Mouse (Mus musculus): ENCODE data around the gene Odf3.
"Not testable (repeated sequence)": the region's sequence is repeated elsewhere in the genome, so short reads cannot be mapped to it uniquely, and the experiment has no call there.

The Odf3 gene

GRCm38 (mm10) chr7:140881696-140882468 lies 34.3 kb downstream of the Odf3 start, which contains the start of the genes Psmd13 and Sirt3:
TSS of gene Psmd13 (plus strand) at chr7:140881968.
TSS of gene Sirt3 (minus strand) at chr7:140882309.
- peak; percentile 95 for DNase-seq (ENCODE audit: low spot score)

GRCm38 (mm10) chr7:140882469-140882803 lies 34.8 kb downstream of the Odf3 start:
- no peak for DNase-seq (ENCODE audit: low spot score)

GRCm38 (mm10) chr7:140890636-140891035 lies 43.0 kb downstream of the Odf3 start:
- not testable (repeated sequence) for DNase-seq (ENCODE audit: low spot score)

GRCm38 (mm10) chr7:140894031-140894430 lies 46.4 kb downstream of the Odf3 start:
- DNase-seq (ENCODE audit: low spot score): no peak

- DNase-seq (ENCODE audit: low spot score): no peak
These were observed 47.0 kb downstream of the Odf3 start for GRCm38 (mm10) chr7:140894611-140895010.

DNA sequence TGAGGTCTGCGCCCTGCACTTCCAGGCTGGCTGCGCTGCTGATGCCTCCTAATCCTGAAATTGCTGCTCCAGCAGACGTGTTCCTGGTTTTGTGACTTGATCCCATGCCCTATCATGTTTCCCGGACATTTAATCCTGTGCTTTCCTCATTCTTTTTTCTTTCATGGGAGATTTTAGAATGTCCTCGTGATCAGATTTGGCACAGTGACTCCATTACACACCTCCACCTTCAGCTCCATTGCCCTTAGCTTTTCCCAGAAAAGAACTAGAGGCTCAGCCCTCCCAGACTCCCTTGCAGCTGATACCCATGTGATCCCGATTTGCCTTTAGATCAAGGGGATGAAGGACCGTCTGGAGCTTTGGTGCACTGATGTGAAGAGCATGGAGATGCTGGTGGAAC lies 50.3 kb downstream of the Odf3 start:
- DNase-seq (ENCODE audit: low spot score): no peak

- no peak for DNase-seq (ENCODE audit: low spot score)
These were observed 51.5 kb downstream of the Odf3 start for GRCm38 (mm10) chr7:140899121-140899520.

DNA sequence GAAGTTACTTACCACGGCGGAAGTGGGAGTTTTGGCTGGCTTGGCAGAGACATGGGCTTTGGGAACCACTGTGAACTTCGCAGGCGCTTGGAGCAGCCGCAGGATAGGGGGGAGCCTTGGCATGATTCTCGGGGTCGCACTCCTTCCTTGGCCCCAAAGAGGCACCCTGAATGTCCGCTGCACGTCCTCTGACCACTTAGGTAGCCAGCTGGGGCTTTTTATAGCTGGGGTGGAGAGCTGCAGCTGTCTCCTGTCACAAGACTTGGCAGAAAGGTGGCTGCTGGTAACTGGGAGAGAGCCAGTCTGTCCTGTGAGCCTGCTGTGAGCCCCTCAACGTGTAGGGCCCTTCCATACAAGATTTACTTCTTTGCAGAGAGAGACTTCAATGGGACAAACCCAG lies 52.6 kb downstream of the Odf3 start, which contains the start of gene Cox8b:
TSS of gene Cox8b (minus strand) at position 227 of the 400 bp plus-strand sequence.
- DNase-seq (ENCODE audit: low spot score): no peak
